Mouse (Mus musculus) lung, adult 2 months (tissue): ENCODE measurements around the gene Psenen. TPM values are rescaled to one million over a fixed set of nuclear protein-coding genes. Genes with fewer than 3 reads are reported as not detected.

Experiments used
- DNase-seq: peaks from one replicate; pipeline ENCODE4 v3.0.0; 2022
- H3K4me1 ChIP-seq: fragments of 200-500 bp; 2 replicates; pipeline ENCODE4 v1.6.1; 2011; ENCODE audit warnings: low read length; ENCODE audit not compliant: control insufficient read depth, insufficient read depth
- H3K4me3 ChIP-seq: fragments of 200-500 bp; replicated peaks from 2 replicates; pipeline ENCODE3; 2011; ENCODE audit warnings: low read depth, mild to moderate bottlenecking, control low read depth, low read length; ENCODE audit errors: extremely low read depth
- CTCF ChIP-seq: fragments of 200-500 bp; IDR thresholded peaks from 2 replicates; pipeline ENCODE4 v1.5.1; 2011; ENCODE audit warnings: mild to moderate bottlenecking, low read length, control low read depth; ENCODE audit not compliant: insufficient read depth
- POLR2A ChIP-seq: fragments of 200-500 bp; IDR thresholded peaks from 2 replicates; pipeline ENCODE4 v1.6.1; 2011; ENCODE audit warnings: low read depth, mild to moderate bottlenecking, control low read depth, low read length, borderline replicate concordance; ENCODE audit errors: extremely low read depth
- WGBS: fragments of 180-500 bp; shearing (Covaris S2); methylation state at CpG from one replicate; pipeline ENCODE4 v1.1.7; 2018; 5-methylcytosine and 5-hydroxymethylcytosine counted together
- polyA plus RNA-seq: library from polyadenylated mRNA; depleted of rRNA; stranded (reverse); fragments of >200 nt; gene quantifications from 2 replicates; pipeline ENCODE4 v1.2.3, GENCODE M21; 2012

Gene Psenen
- polyA plus RNA-seq, 1 experiment, result 133 TPM

DNA sequence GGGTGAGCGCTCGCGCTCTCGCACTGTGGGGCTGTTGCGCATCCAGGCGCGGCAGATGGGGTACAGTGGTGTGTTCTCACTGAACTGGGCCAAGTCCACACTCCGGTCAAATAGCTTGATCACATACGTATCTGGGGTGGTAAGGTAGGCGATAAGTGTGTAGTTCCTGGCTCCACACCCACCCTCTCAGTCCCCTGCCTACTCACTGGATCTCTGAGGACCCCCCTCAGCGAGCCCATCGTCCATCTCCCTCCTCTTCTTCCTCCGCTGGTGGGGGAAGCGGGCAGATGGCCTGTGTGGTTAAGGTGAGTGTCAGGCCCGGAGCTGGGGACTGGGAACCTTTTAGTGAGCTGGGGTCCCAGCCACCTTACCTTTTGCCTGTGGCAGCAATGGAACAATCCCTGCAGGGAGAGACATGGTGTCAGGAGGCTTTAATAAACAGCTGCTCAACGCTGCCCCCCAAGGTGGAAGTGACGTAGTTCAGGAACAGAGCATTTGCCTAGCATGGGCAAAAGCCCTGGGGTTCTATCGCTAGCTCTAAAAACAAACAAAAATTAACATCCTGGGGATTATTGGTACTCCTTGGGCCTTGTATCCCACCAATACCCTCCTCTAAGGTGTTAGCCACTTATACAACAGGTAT is 6.4 kb downstream of the Psenen start:
- no peak for TF ChIP-seq POLR2A
- no peak for TF ChIP-seq CTCF
- no peak overlapping the region for H3K4me3 ChIP-seq
- H3K4me1 ChIP-seq, result peaks cover 5% of the 10 kb centered on the region
- no peak for DNase-seq
- 93% methylated on average over 18 of the region's 18 CpGs for WGBS

DNA sequence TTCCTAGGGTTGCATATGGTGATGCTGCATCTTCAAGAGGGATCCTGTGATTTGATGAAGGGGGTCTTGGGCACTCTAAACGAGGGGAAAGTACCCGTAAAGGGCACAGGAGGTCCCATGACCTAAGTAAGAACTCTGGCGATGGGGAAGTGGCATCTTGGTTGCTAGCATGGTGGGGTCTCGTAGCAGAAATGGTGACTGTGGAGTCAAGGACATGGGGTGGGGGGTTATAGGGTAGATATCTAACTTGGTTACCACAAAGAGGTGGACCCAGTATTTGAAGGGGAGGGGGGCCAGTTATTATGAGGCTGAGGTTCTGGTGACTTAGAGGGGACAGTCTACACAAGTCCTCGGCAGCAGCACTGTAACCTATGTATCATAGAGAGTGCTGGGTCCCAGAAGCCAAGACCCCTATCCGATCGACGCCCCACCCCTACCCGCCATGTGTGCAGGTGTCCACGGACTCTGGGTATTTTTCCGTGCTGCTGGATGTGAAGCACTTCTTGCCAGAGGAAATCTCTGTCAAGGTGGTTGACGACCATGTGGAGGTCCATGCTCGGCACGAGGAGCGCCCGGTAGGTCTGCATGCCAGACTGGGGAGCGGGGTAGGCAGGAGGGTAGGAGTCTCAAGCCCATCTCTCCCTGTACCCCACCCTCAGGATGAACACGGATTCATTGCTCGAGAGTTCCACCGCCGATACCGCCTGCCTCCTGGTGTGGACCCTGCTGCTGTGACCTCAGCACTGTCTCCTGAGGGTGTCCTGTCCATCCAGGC is 9.4 kb downstream of the Psenen start:
- WGBS, result 81% methylated on average over 22 of the region's 22 CpGs
- peaks cover 4% of the 10 kb centered on the region for H3K4me1 ChIP-seq
- H3K4me3 ChIP-seq, result no peak overlapping the region
- DNase-seq, result no peak
- TF ChIP-seq POLR2A, result no peak
- no peak for TF ChIP-seq CTCF

GRCm38 (mm10) chr7:30553021-30553589 is 10.3 kb downstream of the Psenen start:
- peak; percentile 47 for DNase-seq
- WGBS, result 2% methylated on average over 23 of the region's 23 CpGs
- H3K4me1 ChIP-seq, result no peaks in the 10 kb centered on the region
- peak overlapping the region; percentile 35 for H3K4me3 ChIP-seq
- no peak for TF ChIP-seq CTCF
- peak; percentile 48; the same call in 1 of the 2 replicates for TF ChIP-seq POLR2A

DNA sequence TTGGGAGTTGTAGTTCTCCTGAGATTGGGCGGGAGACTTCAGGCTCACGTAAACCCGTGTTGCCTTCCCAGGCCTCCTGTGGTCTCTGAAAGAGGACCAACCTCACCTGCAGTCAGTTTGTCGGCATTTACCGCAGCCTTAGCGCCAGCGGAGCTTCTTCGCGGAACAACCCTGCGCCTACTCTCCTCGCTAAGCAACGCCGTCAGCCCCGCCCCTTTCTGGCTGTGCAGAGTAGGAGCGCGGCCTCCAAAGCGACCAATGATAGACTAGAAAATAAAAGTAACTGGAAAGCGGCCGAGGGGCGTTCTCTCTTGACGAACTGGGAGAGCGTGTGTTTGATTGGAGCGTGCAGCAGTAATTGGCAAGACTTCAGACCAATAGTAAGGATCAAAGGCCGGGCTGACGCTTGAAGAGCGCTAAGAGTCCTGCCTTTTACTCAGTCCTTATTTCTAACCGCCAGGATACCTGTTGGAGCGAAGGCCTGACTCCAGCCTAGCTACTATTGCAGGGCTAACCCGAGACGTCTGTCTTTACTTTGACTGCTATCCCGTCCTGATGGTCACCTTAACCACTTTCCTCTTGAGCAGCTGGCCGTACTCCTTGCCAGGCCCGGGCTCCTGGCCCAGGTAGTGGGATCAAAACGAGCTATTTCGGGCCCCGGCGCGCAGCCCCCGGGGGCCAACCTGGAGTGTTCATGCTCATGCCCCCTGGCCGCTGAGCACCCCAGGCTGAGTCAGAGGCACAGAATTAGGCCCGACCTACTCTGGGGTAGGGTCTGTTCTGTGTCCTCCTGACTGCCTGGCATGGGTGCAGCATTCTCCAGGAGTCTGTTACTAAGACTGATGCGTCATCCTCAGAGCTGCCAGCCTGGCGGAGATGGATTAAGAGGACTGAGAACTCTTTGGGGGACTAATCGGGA is 11.1 kb downstream of the Psenen start, which contains the start of the genes Hspb6 and Proser3:
Gene Hspb6, plus strand, starts transcription at position 77 of the 919 bp plus-strand sequence.
Gene Proser3, minus strand, starts transcription at position 198 of the 919 bp plus-strand sequence.
- DNase-seq, result peak; percentile 96
- under 1% methylated on average over 44 of the region's 44 CpGs for WGBS
- no peaks in the 10 kb centered on the region for H3K4me1 ChIP-seq
- peak within 1 kb of the TSS; percentile 84 for H3K4me3 ChIP-seq
- TF ChIP-seq CTCF (0 out of 2 replicates have a peak, but pooled peaks have one; percentile 5), POLR2A (peak; percentile 93; the same call in 1 of the 2 replicates)

DNA sequence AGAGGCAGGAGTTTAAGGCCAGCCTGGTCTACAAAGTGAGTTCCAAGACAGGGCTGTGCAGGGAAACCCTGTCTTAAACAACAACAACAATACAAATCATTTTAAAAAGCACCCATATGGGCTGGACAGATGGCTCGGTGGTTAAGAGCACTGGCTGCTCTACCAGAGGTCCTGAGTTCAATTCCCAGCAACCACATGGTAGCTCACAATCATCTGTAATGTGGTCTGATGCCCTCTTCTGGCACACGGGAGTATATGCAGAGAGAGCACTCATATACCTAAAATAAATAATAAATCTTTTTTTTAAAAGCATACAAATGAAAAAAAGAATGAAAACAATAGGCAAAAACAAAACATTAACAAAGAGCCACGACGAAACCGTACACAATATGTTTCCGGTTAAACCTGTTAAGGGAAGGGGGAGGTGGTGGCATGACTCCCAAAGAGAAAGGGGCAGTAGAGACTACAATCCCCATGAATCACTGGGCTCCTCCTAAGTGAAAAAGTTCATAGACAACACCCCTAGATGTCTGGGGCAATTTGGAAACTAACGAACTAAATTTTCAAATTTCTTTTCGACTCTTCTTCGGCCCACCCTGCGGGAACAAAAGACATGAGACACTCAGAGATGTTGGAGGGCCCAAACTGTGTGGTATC is 11.9 kb downstream of the Psenen start:
- no peak for DNase-seq
- Histone ChIP-seq H3K4me1 (no peaks in the 10 kb centered on the region), H3K4me3 (peak overlapping the region; percentile 84)
- 1% methylated on average over 10 of the region's 10 CpGs for WGBS
- TF ChIP-seq CTCF (0 out of 2 replicates have a peak, but pooled peaks have one; percentile 4), POLR2A (no peak)

GRCm38 (mm10) chr7:30550603-30551002 is 12.8 kb downstream of the Psenen start:
- WGBS, result 92% methylated on average over 1 of the region's 1 CpGs
- no peak overlapping the region for H3K4me3 ChIP-seq
- no peaks in the 10 kb centered on the region for H3K4me1 ChIP-seq
- no peak for DNase-seq
- TF ChIP-seq POLR2A, result no peak
- TF ChIP-seq CTCF, result no peak

DNA sequence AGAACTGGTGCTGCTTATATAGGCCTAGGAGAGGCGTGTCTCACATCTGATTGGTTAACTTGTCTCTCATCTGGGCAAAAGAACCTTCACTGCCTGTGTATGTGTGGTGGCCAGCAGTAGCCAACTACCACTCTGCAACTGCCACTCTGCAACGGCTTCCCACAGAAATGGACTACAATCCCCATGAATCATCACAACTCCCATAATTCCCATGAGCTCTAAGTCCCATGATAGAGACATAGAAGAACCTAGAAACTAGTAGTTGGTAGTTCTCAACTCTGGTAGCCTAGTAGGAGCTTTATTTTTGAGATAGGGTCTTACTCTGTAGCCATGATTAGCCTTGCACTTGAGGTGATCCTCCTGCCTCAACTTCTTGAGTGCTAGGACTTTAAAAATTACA is 13.5 kb downstream of the Psenen start:
- TF ChIP-seq POLR2A (no peak), CTCF (no peak)
- WGBS, result 95% methylated on average over 2 of the region's 2 CpGs

DNA sequence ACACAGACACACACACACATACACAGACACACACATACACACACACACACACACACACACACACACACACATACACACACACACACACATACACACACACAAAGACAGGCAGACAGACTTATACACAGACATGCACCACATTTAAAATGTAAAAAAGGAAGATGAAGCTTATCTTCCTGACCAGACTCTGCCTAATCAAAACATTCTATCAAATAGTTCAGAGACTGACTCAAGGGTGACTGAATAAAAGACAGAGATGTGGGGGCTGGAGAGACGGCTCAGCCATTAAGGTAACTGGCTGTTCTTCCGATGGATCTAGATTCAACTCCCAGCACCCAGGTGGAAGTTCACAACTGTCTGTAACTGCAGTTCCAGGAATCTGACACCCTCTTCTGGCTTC is 19.1 kb downstream of the Psenen start:
- Histone ChIP-seq H3K4me3 (no peak overlapping the region), H3K4me1 (no peaks in the 10 kb centered on the region)
- no peak for TF ChIP-seq POLR2A
- TF ChIP-seq CTCF, result no peak
- no peak for DNase-seq
- WGBS, result 81% methylated on average over 2 of the region's 2 CpGs

More for the DNA sequence above, 13.5 kb downstream of the Psenen start:
- Histone ChIP-seq H3K4me1 (no peaks in the 10 kb centered on the region), H3K4me3 (no peak overlapping the region)
- DNase-seq, result no peak
